Mouse (Mus musculus) cerebellum, postnatal 10 days (tissue): Measurements from ENCODE around the gene Myb.

Source experiments
- DNase-seq, 2 experiments: peaks; one replicate each; pipeline ENCODE4 v3.0.0; 2021; ENCODE audit warnings: mixed read lengths in 2 of 2

The Myb gene

DNA sequence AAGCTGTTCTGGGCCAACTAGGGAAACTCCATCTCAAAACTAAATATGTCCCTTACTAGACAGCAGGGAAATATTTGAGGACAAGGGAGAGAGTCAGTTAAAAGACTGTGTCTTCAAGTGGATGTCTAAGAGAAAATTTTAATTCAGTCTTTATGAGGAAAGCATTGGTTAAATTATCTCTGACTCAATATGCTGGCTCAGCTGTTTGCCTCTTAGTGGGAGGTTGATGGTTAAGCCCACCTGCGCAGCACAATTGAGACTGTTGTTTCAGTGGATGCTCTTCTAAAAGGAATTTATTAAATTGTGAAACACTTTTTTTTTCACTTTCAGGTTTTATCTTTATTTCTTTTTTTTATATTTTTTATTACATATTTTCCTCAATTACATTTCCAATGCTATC lies 84.6 kb downstream of the Myb start:
- DNase-seq: no peak
